Mouse (Mus musculus) MEL (cell line): ENCODE measurements around the gene Golga2. TPM values are rescaled to one million over a fixed set of nuclear protein-coding genes. Genes with fewer than 3 reads are reported as not detected.

Source experiments
- DNase-seq: peaks from one replicate; pipeline ENCODE4 v3.0.0; 2011; ENCODE audit warnings: low read depth, low spot score
- H3K27ac ChIP-seq: 2 replicates; pipeline ENCODE4 v1.5.1; 2012; ENCODE audit warnings: low read depth, mild to moderate bottlenecking, control low read depth, low read length, moderate library complexity; ENCODE audit not compliant: control insufficient read depth
- H3K27me3 ChIP-seq, 2 experiments: fragments of 150-350 bp in 1 of 2; sonication (generic) in 1 of 2; 2 replicates each; pipeline ENCODE4 v1.6.1; 2012; ENCODE audit warnings: low read length in 2 of 2, mild to moderate bottlenecking in 2 of 2, improper control_type of control experiment in 1 of 2, moderate library complexity in 1 of 2; ENCODE audit not compliant: insufficient read depth in 2 of 2, control insufficient read depth in 1 of 2
- H3K36me3 ChIP-seq, 2 experiments: 2 replicates each; pipeline ENCODE4 v1.6.1; 2012 to 2014; ENCODE audit warnings: low read length in 2 of 2, improper control_type of control experiment in 1 of 2, inconsistent platforms in 1 of 2, mild to moderate bottlenecking in 1 of 2; ENCODE audit not compliant: insufficient read depth in 2 of 2, control insufficient read depth in 1 of 2
- H3K4me1 ChIP-seq, 2 experiments: fragments of 150-350 bp in 1 of 2; sonication (generic) in 1 of 2; 2 replicates each; pipeline ENCODE4 v1.6.1; 2012; ENCODE audit warnings: low read length in 2 of 2, improper control_type of control experiment in 1 of 2, mild to moderate bottlenecking in 1 of 2; ENCODE audit not compliant: insufficient read depth in 2 of 2, control insufficient read depth in 1 of 2
- H3K4me3 ChIP-seq, 2 experiments: fragments of 150-350 bp in 1 of 2; sonication (generic) in 1 of 2; 2 replicates each; pipeline ENCODE4 v1.5.1; 2012; ENCODE audit warnings: low read depth in 2 of 2, low read length in 2 of 2, mild to moderate bottlenecking in 2 of 2, moderate library complexity in 2 of 2, control low read depth in 1 of 2, improper control_type of control experiment in 1 of 2; ENCODE audit not compliant: control insufficient read depth in 1 of 2, insufficient read depth in 1 of 2
- H3K79me2 ChIP-seq: 2 replicates; pipeline ENCODE4 v1.6.1; 2012; ENCODE audit warnings: mild to moderate bottlenecking, low read length, moderate library complexity; ENCODE audit not compliant: control insufficient read depth, poor library complexity, insufficient read depth
- H3K9ac ChIP-seq: 2 replicates; pipeline ENCODE4 v1.6.1; 2012; ENCODE audit warnings: low read depth, mild to moderate bottlenecking, control low read depth, low read length, moderate library complexity; ENCODE audit not compliant: control insufficient read depth, poor library complexity, severe bottlenecking
- H3K9me3 ChIP-seq: fragments of 150-350 bp; sonication (generic); replicated peaks from 2 replicates; pipeline ENCODE4 v1.6.1; 2012; ENCODE audit warnings: mild to moderate bottlenecking, low read length, improper control_type of control experiment, moderate library complexity; ENCODE audit not compliant: insufficient read depth
- CTCF ChIP-seq, 3 experiments: IDR thresholded peaks in 2 of 3; conservative IDR thresholded peaks in 1 of 3; 2 replicates each; pipeline ENCODE4 v1.5.1; 2011 to 2012; ENCODE audit warnings: low read length in 3 of 3, low read depth in 2 of 3, mild to moderate bottlenecking in 2 of 3, improper control_type of control experiment in 1 of 3, inconsistent platforms in 1 of 3, mixed read lengths in 1 of 3, moderate library complexity in 1 of 3; ENCODE audit not compliant: control insufficient read depth in 1 of 3, insufficient read depth in 1 of 3, poor library complexity in 1 of 3, severe bottlenecking in 1 of 3
- ETS1 ChIP-seq: IDR thresholded peaks from 2 replicates; pipeline ENCODE4 v1.6.1; 2012; ENCODE audit warnings: low read depth, mild to moderate bottlenecking, inconsistent platforms, low read length, improper control_type of control experiment, moderate library complexity
- GABPA ChIP-seq: IDR thresholded peaks from 2 replicates; pipeline ENCODE4 v1.6.1; 2012; ENCODE audit warnings: low read depth, mild to moderate bottlenecking, inconsistent platforms, low read length, improper control_type of control experiment, moderate library complexity
- HCFC1 ChIP-seq: IDR thresholded peaks from 2 replicates; pipeline ENCODE4 v1.6.1; 2012; ENCODE audit warnings: low read depth, mild to moderate bottlenecking, inconsistent platforms, low read length, improper control_type of control experiment, moderate library complexity
- JUND ChIP-seq: IDR thresholded peaks from 2 replicates; pipeline ENCODE4 v1.6.1; 2011; ENCODE audit warnings: low read depth, mild to moderate bottlenecking, improper control_type of control experiment, low read length
- KAT2A ChIP-seq: conservative IDR thresholded peaks from 2 replicates; pipeline ENCODE4 v1.6.1; 2012; ENCODE audit warnings: low read depth, low read length, improper control_type of control experiment, inconsistent platforms
- MAFK ChIP-seq: IDR thresholded peaks from 2 replicates; pipeline ENCODE4 v1.6.1; 2011; ENCODE audit warnings: low read depth, mild to moderate bottlenecking, low read length, improper control_type of control experiment, borderline replicate concordance
- MEF2A ChIP-seq: IDR thresholded peaks from 2 replicates; pipeline ENCODE4 v1.6.1; 2014; ENCODE audit warnings: low read depth, mild to moderate bottlenecking, inconsistent platforms, low read length, improper control_type of control experiment; ENCODE audit not compliant: poor library complexity, insufficient replicate concordance, severe bottlenecking; ENCODE audit errors: extremely low read depth
- MYB ChIP-seq: IDR thresholded peaks from 2 replicates; pipeline ENCODE4 v1.6.1; 2011; ENCODE audit warnings: mild to moderate bottlenecking, low read depth, low read length, improper control_type of control experiment
- MYC ChIP-seq: IDR thresholded peaks from 2 replicates; pipeline ENCODE4 v1.6.1; 2011; ENCODE audit warnings: low read depth, mild to moderate bottlenecking, low read length, improper control_type of control experiment, moderate library complexity
- NELFE ChIP-seq: IDR thresholded peaks from 2 replicates; pipeline ENCODE4 v1.6.1; 2011; ENCODE audit warnings: low read depth, low read length, improper control_type of control experiment
- NRF1 ChIP-seq: IDR thresholded peaks from 2 replicates; pipeline ENCODE4 v1.6.1; 2014; ENCODE audit warnings: low read depth, mild to moderate bottlenecking, inconsistent platforms, low read length, improper control_type of control experiment, moderate library complexity; ENCODE audit not compliant: poor library complexity, insufficient read depth, severe bottlenecking
- POLR2A ChIP-seq, 2 experiments: IDR thresholded peaks; 2 replicates each; pipeline ENCODE4 v1.6.1; 2011 to 2012; ENCODE audit warnings: low read length in 2 of 2, mild to moderate bottlenecking in 2 of 2, control low read depth in 1 of 2, improper control_type of control experiment in 1 of 2, low read depth in 1 of 2, moderate library complexity in 1 of 2; ENCODE audit not compliant: control insufficient read depth in 1 of 2, insufficient read depth in 1 of 2, poor library complexity in 1 of 2
- POLR2AphosphoS2 ChIP-seq: IDR thresholded peaks from 2 replicates; pipeline ENCODE4 v1.6.1; 2011; ENCODE audit warnings: low read length, improper control_type of control experiment
- POLR2AphosphoS5 ChIP-seq: IDR thresholded peaks from 2 replicates; pipeline ENCODE4 v1.6.1; 2012; ENCODE audit warnings: low read depth, borderline replicate concordance, mild to moderate bottlenecking, inconsistent platforms, low read length, moderate library complexity, mixed read lengths
- RAD21 ChIP-seq: IDR thresholded peaks from 2 replicates; pipeline ENCODE4 v1.6.1; 2011; ENCODE audit warnings: mild to moderate bottlenecking, low read depth, low read length, improper control_type of control experiment
- SIN3A ChIP-seq: IDR thresholded peaks from 2 replicates; pipeline ENCODE4 v1.6.1; 2012; ENCODE audit warnings: low read length, improper control_type of control experiment, inconsistent platforms
- SMC3 ChIP-seq: IDR thresholded peaks from 2 replicates; pipeline ENCODE4 v1.6.1; 2011; ENCODE audit warnings: low read depth, low read length, improper control_type of control experiment
- UBTF ChIP-seq: IDR thresholded peaks from 2 replicates; pipeline ENCODE4 v1.6.1; 2012; ENCODE audit warnings: low read depth, mild to moderate bottlenecking, inconsistent platforms, low read length, improper control_type of control experiment, moderate library complexity, borderline replicate concordance; ENCODE audit not compliant: insufficient read depth
- ZMIZ1 ChIP-seq: IDR thresholded peaks from 2 replicates; pipeline ENCODE4 v1.6.1; 2012; ENCODE audit warnings: low read depth, mild to moderate bottlenecking, inconsistent platforms, low read length, improper control_type of control experiment, moderate library complexity
- polyA plus RNA-seq, 2 experiments: library from polyadenylated mRNA; stranded (reverse) in 1 of 2; unstranded in 1 of 2; fragments of >175 nt in 1 of 2; fragments of >200 nt in 1 of 2; gene quantifications; 2 replicates each; pipeline versions ENCODE4 v1.2.1 to v1.2.4; 2012; ENCODE audit warnings: low replicate concordance in 2 of 2, low read depth in 1 of 2; ENCODE audit not compliant: insufficient read length in 2 of 2, insufficient read depth in 1 of 2, missing spikeins in 1 of 2
- total RNA-seq: library from RNA; depleted of rRNA; stranded (reverse); fragments of 300-350 nt; gene quantifications from 2 replicates; pipeline ENCODE4 v1.2.3, GENCODE M21; 2012

Golga2 gene
- total and polyA plus RNA-seq, 3 experiments = 20.3 to 38.6 TPM; not detected in 1

DNA sequence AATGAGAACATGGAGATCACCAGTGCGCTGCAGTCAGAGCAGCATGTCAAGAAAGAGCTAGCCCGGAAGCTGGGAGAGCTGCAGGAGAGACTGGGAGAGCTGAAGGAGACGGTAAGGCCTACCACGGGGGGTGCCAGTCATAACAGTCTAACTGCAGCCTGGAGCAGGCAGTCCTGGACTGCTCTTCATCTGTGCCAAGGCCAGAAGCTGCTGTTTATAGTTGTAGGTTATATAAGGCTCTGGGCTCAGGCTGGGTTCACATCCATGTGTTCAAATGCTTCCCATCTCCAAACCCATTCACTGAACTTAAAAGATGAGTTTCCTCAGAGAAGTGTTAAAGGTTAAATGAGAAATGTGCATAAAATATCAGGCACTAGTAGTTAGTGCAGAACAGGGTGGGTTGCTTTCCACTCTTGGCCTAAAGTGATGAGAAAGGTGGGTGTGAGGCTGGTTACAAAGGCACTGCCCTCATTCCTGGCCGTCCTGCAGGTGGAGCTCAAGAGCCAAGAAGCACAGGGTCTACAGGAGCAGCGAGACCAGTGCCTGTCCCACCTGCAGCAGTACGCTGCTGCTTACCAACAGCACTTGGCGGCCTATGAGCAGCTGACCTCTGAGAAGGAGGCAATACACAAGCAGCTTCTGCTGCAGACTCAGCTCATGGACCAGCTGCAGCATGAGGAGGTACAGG lies 17.1 kb downstream of the Golga2 start:
- no peaks in the 10 kb centered on the region for H3K79me2 ChIP-seq
- no peaks in the 10 kb centered on the region for H3K9me3 ChIP-seq
- DNase-seq = peak; percentile 56
- no peak overlapping the region for H3K27ac ChIP-seq
- peaks cover 0 to 2% of the 10 kb centered on the region in 2 experiments; a peak in 2 of 4 replicates for H3K36me3 ChIP-seq
- no peak overlapping the region for H3K9ac ChIP-seq
- no peaks in the 10 kb centered on the region for H3K27me3 ChIP-seq
- TF ChIP-seq RAD21 = peak; percentile 36
- TF ChIP-seq GABPA = no peak
- peak; percentile 68 to 71 (median 70) for TF ChIP-seq CTCF (IDR thresholded peaks at IDR 0.05 in 2 of 3, conservative IDR thresholded peaks at IDR 0.05 in 1 of 3; ENCODE audit: control insufficient read depth in 1 of 3, insufficient read depth in 1 of 3, low read depth in 2 of 3, low read length in 3 of 3, poor library complexity in 1 of 3, severe bottlenecking in 1 of 3)
- TF ChIP-seq NRF1 = no peak
- TF ChIP-seq POLR2AphosphoS5 = no peak
- no peak for TF ChIP-seq MYC
- TF ChIP-seq SMC3 = peak; percentile 54
- no peak for TF ChIP-seq MYB
- no peak for TF ChIP-seq ETS1
- no peak overlapping the region for H3K4me3 ChIP-seq
- H3K4me1 ChIP-seq = no peaks in the 10 kb centered on the region

DNA sequence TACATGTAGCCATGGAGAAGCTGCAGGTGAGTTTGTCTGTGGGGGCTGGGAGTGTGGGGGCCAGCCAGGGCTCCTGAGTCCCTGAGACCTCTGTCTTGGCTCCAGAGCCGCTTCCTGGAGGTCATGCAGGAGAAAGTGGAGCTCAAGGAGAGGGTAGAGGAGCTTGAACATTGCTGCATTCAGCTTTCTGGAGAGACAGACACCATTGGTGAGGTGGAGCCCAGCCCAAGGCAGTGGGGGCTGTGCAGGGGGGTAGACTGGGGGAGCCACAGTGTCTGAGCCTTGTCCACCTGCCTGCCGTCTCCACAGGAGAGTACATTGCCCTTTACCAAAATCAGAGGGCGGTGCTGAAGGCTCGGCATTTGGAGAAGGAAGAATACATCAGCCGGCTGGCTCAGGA lies 18.5 kb downstream of the Golga2 start:
- Histone ChIP-seq H3K27ac (no peak overlapping the region), H3K4me1 (no peaks in the 10 kb centered on the region), H3K4me3 (no peak overlapping the region), H3K9ac (no peak overlapping the region), H3K9me3 (no peaks in the 10 kb centered on the region), H3K79me2 (no peaks in the 10 kb centered on the region), H3K36me3 (peaks cover 0 to 2% of the 10 kb centered on the region in 2 experiments; a peak in 1 of 4 replicates), H3K27me3 (no peaks in the 10 kb centered on the region)
- TF ChIP-seq POLR2A (IDR thresholded peaks at IDR 0.05; ENCODE audit: control insufficient read depth in 1 of 2, insufficient read depth in 1 of 2, low read depth in 1 of 2, low read length in 2 of 2, poor library complexity in 1 of 2) = no peak
- no peak for DNase-seq

DNA sequence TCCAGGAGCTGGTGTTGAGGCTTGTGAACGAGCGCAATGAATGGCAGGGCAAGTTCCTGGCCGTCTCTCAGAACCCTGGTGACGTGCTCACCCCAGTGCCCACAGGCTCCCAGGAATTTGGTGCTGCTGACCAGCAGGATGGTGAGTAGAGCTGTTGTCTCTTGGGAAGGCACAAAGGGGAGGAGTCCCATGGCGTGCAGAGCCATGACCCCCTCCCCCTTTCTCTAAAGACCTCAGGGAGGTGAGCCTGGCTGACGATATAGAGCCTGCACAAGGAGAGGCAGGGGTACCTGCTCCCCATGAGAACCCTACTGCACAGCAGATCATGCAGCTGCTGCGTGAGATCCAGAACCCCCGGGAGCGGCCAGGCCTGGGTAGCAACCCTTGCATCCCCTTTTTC lies 19.0 kb downstream of the Golga2 start:
- Histone ChIP-seq H3K27me3 (no peaks in the 10 kb centered on the region), H3K9ac (no peak overlapping the region), H3K79me2 (no peaks in the 10 kb centered on the region), H3K36me3 (peaks cover 0 to under 1% of the 10 kb centered on the region in 2 experiments; a peak in 1 of 4 replicates), H3K9me3 (no peaks in the 10 kb centered on the region), H3K27ac (no peak overlapping the region), H3K4me1 (peaks cover under 1 to 1% of the 10 kb centered on the region in 2 experiments; a peak in 1 of 4 replicates), H3K4me3 (no peak overlapping the region)
- DNase-seq = no peak
- no peak for TF ChIP-seq UBTF
- TF ChIP-seq MEF2A = no peak
- TF ChIP-seq POLR2AphosphoS2 = no peak
- no peak for TF ChIP-seq SIN3A
- no peak for TF ChIP-seq MAFK
- no peak for TF ChIP-seq KAT2A
- TF ChIP-seq NELFE = no peak
- TF ChIP-seq HCFC1 = no peak
- TF ChIP-seq MYB = no peak
- TF ChIP-seq CTCF (IDR thresholded peaks at IDR 0.05 in 2 of 3, conservative IDR thresholded peaks at IDR 0.05 in 1 of 3; ENCODE audit: control insufficient read depth in 1 of 3, insufficient read depth in 1 of 3, low read depth in 2 of 3, low read length in 3 of 3, poor library complexity in 1 of 3, severe bottlenecking in 1 of 3) = no peak
- no peak for TF ChIP-seq ZMIZ1
- TF ChIP-seq JUND = no peak
